Mouse (Mus musculus): ENCODE data around the gene Emx1. TPM values are rescaled to one million over a fixed set of nuclear protein-coding genes. Genes with fewer than 3 reads are reported as not detected.

Gene Emx1
- total RNA-seq, 2 experiments from 2014 or later, result 0.31 to 4.5 TPM

DNA sequence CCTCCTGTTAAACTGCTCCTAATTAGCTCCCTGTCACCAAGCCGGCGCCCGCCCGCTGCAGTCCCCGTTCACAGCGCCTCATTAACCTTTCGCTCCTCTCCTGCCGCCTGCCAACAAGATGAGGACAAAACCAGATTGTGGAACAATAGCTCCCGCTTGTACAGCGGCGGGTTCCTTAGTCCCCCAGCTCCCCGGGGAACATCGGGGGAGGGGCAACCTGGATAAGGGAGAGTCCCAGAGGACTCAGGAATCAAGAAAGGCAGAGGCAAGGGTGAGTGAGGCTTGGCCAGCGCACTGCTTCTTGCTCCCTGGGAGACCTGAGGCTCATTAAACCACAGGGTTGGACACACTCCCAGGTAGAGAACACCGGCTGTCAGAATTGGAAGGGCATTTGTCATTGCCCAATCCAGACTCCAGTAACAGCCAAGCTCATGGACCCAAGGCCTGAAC, 37.2 kb downstream of the Emx1 start:
- DNase-seq (ENCODE audit: low spot score in 2 of 2), result no peak

DNA sequence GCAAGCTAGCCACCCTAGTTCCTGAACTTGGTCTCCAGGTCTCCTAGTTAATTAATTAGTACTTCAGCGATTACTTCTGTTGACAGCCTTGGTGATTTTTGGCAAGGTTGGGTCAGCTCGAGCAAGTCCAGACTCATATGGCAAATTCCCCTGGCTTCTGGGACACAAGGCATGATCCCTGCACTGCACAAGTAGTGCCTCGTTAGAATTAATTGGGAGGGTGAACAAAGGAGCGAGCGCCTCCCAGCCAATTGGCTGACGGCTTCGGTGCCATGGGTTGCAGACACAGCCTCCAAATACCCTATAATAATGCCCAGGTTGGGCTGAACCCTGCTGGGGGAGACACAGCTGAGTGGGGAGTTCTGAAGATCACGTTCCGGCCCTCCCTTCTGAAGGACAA, 39.3 kb downstream of the Emx1 start:
- DNase-seq (ENCODE audit: low spot score in 2 of 2), result no peak

DNA sequence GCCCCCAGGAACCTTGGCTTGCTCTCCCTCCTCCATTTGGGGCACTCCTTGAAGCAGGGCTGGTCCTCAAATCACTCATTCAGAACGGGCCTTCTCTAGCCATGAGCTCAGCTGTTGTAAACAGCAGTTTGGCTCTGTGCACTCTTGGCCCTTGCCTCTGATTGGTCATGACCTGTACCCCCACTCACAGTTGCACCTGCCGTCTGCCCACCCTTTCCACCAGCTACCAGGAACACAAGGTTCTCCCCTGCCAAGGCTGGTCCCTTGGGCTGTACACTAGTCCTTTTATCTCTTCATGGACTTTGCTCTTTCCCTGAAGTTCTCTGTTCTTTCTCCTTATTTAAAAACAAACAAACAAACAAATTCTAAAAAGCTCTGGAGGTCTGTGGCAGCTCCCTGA, 40.3 kb downstream of the Emx1 start:
- no peak for DNase-seq (ENCODE audit: low spot score in 2 of 2)

DNA sequence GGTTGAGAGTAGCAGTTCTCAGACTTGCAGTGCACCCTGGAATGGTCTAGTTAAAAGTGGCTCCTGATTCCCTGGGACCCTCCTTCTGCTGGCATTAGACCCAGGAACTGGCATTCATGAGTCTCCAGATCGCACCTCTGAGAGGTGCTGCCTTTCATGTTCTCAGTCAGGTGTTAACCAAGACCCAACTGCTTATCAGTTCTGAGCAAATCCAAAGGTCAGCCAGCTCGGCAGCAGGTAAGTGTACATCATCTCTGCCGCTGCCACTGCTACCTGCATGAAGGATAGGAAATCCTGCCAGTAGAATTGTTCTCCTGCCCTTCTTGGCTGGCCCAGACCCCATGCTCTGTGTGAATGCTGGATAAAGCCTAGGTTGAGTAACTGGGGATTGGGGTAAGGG, 43.5 kb downstream of the Emx1 start:
- DNase-seq (ENCODE audit: low spot score in 2 of 2), result no peak

DNA sequence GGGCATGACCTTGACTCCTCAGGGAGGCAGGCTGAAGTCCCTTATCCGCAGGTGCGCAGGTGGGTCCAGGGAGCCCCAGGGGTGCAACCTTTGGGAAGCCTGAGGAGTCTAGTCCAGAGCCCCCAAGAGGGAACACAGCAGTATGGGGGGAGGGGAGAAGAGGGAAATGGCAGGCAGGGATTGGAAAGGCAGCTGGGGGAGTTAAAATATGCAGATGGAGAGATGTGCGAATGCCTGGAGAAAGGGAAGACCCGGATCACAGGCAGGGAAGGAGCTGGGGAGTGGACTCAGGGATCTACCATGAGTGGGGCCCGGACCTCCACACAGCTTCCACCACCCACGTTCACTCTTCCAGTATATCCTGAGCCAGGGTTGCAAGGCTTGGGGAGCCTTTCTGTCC, 44.2 kb downstream of the Emx1 start:
- DNase-seq (ENCODE audit: low spot score in 2 of 2), result no peak

DNA sequence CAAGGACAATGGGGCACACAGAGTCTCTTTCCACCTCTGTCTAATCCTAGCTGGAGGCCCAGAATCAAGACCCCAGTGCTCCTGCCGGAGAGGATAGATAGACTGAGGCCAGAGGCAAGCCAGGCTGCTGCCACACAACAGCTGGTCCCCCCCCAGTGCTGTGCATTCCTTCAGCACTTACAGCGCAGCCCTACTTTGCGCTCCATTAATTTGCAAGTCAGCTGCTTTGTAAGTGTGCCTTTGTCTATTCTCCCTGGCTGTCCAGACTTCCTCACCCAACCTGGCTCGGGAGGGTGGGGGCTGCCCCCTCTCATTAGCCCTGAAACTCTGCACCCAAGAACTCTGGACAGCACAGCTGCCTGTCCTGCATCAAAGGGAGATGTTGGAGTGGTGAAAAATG, 44.8 kb downstream of the Emx1 start:
- no peak for DNase-seq (ENCODE audit: low spot score in 2 of 2)

DNA sequence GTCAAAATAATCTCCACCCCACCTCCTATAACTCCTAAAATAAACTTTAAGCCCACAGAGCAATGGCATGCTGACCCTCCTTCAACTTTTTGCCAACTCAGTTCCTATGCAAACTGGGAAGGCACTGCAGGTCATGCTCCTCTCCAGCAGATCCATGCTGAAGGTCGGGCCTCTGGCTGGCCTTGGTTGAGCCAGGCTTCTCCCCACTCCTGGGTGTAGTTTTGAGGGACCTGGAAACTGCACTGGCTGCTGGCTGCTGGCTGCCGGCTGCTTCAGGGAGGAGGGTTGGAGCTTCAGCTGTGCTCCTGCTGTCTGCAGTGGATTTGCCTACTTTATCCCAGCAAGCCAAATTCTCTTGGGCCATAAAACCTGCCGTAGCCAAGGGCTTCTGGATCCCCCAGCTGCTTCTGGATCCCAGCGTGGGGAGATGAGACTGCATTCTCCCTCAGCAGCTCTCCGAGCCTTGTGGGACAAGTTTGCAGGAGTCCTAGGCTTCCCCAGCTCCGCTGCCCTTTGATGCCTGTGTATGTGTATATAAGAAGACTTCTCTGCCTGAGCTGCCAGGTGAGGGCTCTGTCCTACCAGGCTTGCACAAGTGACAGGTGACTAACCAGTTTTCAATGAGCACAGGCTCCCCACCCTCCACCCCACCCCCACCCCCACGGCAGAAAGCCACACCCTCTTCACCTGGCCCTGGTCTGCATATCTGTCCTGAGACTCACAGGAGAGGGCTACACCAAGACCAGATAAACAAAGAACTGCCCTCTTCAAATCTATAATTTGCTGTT, 45.8 kb downstream of the Emx1 start:
- DNase-seq (ENCODE audit: low spot score in 2 of 2), result no peak

DNA sequence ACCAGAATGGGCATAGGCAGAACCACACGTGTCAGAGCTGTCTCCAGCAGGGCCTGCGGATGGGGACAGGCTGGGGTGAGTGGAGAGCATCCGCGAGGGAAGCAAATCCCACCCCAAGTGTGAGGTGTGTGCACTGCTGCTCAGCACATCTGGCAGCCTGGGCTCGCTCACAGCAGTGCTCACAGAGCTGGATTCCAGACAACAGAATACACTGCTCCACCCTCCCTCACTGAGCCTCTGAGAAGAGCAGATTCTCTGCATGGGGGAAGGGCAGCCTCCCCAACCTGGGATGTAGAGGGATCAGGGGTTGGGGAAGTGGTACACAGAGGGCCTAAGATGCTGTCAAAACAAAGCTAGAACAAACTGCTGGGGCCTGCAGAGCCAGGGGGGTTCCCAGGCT, 47.6 kb downstream of the Emx1 start:
- no peak for DNase-seq (ENCODE audit: low spot score in 2 of 2)

DNA sequence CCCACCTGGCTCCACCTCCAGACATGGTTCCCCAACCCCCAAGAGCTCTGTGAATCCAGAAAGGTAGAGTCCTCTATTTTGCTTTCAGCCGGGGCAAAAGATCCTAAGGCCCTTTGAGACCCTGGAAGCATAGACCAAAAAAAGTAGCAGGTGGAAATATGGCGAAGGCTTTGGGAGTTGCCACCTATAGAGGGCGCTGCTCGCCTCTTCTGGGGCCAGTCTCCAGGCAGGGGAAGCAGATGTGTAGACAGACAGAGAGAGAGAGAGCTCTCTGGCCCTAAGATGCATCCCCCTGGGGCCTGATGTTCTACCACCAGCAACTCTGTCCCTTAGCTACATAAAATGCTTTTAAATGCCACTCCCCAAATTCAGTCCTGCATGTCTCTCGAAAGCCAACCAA, 49.8 kb downstream of the Emx1 start:
- no peak for DNase-seq (ENCODE audit: low spot score in 2 of 2)

DNA sequence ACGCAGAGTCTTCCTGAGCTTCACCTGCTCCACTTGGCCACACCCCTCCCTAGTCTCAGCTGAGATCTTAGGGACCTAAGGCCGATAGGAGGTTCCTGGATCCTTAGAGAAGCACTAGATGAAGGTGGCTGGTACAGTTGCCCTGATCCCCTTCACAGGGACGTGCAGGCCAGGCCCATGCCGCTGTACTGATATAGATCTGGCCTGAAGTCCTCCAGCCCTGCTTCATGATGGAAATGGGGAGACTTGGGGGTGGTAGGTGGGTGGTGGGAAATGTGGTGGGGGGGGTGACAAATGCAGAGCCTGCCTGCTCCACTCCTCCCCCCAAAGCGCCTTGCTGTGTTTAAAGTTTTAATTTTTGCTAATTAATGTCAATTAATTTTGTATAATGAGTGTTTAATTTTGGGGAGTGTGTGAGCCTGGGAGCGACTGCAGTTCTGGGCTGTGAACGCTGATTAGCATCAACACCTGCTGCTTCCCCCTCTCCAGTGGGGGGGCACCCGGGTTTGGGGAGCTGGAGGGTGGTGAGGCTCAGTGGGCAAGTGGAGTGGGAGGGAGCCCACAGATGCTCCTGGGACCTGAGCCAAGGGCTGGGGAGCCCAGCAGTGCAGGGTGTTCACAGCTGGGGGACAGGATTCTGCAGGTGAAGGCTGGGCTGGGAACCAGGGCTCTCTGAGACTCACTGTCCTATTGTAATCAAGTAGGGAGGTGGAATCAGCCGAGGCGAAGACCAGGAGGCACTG, 50.5 kb downstream of the Emx1 start:
- DNase-seq (ENCODE audit: low spot score in 2 of 2), result no peak

DNA sequence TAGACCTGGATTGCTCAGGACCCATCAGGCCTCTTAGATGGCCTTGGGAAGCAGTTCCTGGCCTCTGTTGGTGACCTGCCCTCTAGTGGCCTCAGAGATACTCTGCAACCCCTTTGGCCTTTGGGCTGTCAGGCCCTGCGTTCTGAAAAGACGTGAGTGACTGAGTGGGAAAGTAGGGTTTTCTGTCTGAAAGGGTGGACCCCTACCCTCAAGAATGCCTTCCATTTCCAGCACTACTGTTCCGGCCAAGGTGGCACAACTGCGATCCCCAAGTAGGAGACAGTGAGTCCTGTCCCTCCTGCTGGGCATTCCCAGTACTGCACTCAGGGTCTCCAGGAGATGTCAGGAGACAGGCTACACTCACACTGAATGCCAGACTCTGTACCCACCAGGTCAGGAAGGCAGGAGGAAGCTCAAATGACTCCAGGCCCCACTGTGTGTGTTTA, 51.8 kb downstream of the Emx1 start:
- DNase-seq (ENCODE audit: low spot score in 2 of 2), result peak; percentile 53 to 67

DNA sequence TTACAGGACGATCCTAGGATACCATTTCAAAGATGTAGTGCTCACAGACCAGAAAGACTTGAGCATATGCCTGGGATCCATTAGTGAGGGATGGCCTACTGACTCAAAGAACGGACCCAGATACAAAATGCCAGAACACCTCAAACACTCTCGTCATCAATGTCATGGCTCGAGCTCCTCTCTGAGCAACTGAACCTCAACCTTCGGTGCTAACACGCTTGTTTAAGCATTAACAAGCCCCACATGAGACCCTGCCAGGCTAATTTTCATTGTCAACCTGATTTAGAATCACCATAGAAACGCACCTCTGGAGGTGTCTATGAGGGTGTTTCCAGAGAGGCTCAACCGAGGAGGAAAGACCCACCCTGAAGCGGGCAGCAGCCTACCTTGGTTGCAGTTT, 62.6 kb downstream of the Emx1 start:
- DNase-seq (ENCODE audit: low spot score in 2 of 2), result no peak

DNA sequence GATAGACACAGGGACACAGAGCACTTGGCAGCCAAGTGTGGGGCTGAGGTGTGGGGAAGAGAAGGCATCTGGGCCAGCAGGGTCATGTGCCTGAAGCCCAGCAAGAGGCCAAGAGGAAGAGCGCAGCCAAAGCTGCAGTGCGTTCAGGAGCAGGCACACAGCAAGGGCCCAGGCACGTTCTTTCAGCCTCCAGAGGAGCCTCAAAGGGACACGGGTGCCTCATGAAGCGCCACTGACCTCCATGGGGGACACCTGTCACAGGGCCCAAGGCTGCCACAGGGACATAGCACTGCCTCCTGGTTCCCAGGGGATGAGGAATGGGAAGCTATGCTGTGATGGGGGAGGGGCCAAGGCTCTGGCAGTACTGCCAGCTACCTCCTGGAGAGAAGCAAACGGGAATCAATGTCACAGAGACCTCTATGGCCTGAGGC, 63.6 kb downstream of the Emx1 start:
- DNase-seq (ENCODE audit: low spot score in 2 of 2), result no peak

DNA sequence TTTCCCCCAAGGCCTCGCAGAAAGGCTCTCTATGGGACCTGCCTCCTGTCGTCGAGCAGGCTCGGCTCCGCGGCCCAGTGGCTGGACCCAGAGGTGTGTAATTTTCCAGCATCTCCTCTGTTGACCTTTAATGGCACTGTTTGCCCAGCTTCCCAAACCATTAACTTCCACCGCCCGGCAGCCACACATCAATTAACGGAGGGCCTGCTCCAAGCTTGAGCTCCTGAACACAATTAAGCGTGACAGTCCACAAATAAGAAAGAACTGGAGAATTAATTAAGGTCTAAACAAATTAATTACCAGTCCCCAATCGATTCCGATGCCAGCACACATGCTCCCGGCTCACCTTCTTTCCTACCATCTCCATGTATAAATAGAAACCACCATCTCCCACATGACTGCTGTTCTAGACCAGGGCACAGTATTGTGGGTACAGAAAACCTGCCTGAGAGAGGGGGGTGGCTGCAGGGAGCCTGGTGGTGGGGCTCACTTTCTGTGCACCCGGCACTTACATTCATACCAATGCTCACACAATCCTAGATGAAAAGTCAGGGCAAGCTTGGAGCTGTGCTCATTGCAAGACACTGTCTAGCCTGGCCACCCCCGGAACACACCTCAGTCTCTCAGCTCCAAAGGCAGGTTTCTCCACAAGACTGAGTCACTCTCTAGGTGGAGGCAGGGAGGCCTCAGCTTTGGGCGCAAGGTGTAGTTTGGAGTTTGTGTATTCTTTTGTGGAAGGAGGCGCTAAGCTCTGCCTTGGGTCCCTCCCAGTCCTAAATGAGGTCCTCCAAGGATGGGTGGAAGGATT, 65.2 kb downstream of the Emx1 start:
- no peak for DNase-seq (ENCODE audit: low spot score in 2 of 2)

DNA sequence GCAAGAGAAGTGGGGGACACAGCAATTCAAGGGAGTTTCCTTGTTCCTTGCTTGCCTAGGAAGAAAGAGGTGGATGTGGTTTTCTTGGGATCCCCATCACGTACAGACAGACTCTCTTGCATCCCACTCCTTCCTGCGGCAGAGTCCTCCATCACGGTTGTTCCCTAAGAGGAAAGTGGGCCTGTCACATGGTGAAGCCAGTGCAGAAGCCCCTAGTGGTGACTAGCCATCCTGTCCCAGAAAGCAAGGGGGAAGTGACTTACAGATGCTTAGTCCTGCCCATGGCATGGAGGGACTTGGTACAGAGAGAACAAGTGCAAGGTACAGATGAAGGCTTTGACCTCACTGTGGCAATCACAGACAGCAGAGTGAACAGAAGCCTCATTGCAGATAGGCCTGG, 66.0 kb downstream of the Emx1 start:
- DNase-seq (ENCODE audit: low spot score in 2 of 2), result no peak

Other genes with a start within 250 kb of the Emx1 start
- 10 to 100 TPM; 42.7 to 55.3 TPM for gene Exoc6b, start 117.9 kb upstream of the Emx1 start, total RNA-seq (2021)
- 10 to 100 TPM; 63.8 to 66.0 TPM for gene Spr, start 49.7 kb upstream of the Emx1 start, total RNA-seq (2021)
- gene Sfxn5, start 146.0 kb downstream of the Emx1 start, total RNA-seq (2021), result 10 to 100 TPM; 11.8 to 12.7 TPM
- 10 to 100 TPM; 39.4 to 41.1 TPM for gene Rab11fip5, start 187.2 kb downstream of the Emx1 start, total RNA-seq (2021)
- gene Noto, start 236.4 kb downstream of the Emx1 start, total RNA-seq (2021), result not detected
- 10 to 100 TPM; 39.3 to 43.5 TPM for gene Smyd5, start 244.6 kb downstream of the Emx1 start, total RNA-seq (2021)